Mouse (Mus musculus) stomach, embryonic 16.5 days (tissue): ENCODE results near the gene Znrf3. TPM values are rescaled to one million over a fixed set of nuclear protein-coding genes. Genes with fewer than 3 reads are reported as not detected.
"Not testable (repeated sequence)": the region's sequence is repeated elsewhere in the genome, so short reads cannot be mapped to it uniquely, and the experiment has no call there.

Source experiments
- ATAC-seq: fragments of 200-750 bp; cut with Nextera tagmentation; 2 replicates; pipeline ENCODE4 v1.8.0; 2017; ENCODE audit warnings: moderate number of reproducible peaks, moderate TSS enrichment; ENCODE audit not compliant: insufficient read depth, low FRiP score
- H3K27ac ChIP-seq: fragments of 300-500 bp; sonication (generic); 2 replicates; pipeline ENCODE4 v1.5.1; 2014; ENCODE audit warnings: low read length
- H3K27me3 ChIP-seq: fragments of 300-500 bp; sonication (generic); 2 replicates; pipeline ENCODE4 v1.6.1; 2014; ENCODE audit warnings: low read length, control low read depth, mixed read lengths; ENCODE audit not compliant: control insufficient read depth, insufficient read depth
- H3K36me3 ChIP-seq: fragments of 300-500 bp; sonication (generic); 2 replicates; pipeline ENCODE4 v1.6.1; 2014; ENCODE audit warnings: low read length; ENCODE audit not compliant: control insufficient read depth, insufficient read depth
- H3K4me1 ChIP-seq: fragments of 300-500 bp; sonication (generic); 2 replicates; pipeline ENCODE4 v1.6.1; 2014; ENCODE audit warnings: low read length, control low read depth, mixed read lengths; ENCODE audit not compliant: control insufficient read depth, insufficient read depth
- H3K4me2 ChIP-seq: fragments of 300-500 bp; sonication (generic); 2 replicates; pipeline ENCODE4 v1.6.1; 2014; ENCODE audit warnings: low read depth, low read length, mixed read lengths
- H3K4me3 ChIP-seq: fragments of 300-500 bp; sonication (generic); replicated peaks from 2 replicates; pipeline ENCODE4 v1.5.1; 2014; ENCODE audit warnings: mild to moderate bottlenecking, low read length
- H3K9ac ChIP-seq: fragments of 300-500 bp; sonication (generic); 2 replicates; pipeline ENCODE4 v1.6.1; 2014; ENCODE audit warnings: low read length
- H3K9me3 ChIP-seq: fragments of 300-500 bp; sonication (generic); replicated peaks from 2 replicates; pipeline ENCODE4 v1.6.1; 2016; ENCODE audit warnings: low read length, control low read depth; ENCODE audit not compliant: control insufficient read depth
- WGBS: fragments of 180-500 bp; shearing (Covaris S2); extraction: QIAGEN DNeasy Blood & Tissue Kit; methylation state at CpG from one replicate; pipeline ENCODE4 v1.1.7; 2014; 5-methylcytosine and 5-hydroxymethylcytosine counted together
- polyA plus RNA-seq: library from polyadenylated mRNA; unstranded; fragments of >200 nt; fragmentation: Nextera tagmentation; extraction: Ambion mirVana; gene quantifications from 2 replicates; pipeline ENCODE4 v1.2.1, GENCODE M21; 2015

Znrf3 gene
- polyA plus RNA-seq, 1 experiment from 2014 or later: 13.3 TPM

DNA sequence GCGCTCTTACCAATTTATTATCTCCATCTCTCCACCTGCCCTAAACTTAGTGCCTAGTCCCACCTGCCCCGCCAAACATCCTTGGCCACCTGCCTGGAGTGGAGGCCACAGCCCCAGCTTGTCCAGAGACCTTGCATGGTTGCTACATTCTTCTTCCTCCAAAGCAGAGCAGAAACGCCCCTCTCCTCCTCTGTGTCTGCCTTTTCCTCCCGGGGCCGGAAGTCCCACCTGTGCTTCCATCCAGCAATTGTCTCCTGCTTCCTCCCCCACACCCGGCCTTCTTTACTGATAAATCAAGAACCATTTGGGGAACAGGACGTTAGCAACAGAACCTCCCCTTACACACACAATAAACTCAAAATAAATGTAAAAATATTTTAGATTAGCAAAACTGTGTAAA is 33.5 kb upstream of the Znrf3 start:
- no peak overlapping the region for H3K27ac ChIP-seq
- 75% methylated on average over 7 of the region's 7 CpGs for WGBS
- no peaks in the 10 kb centered on the region for H3K36me3 ChIP-seq
- no peak overlapping the region for H3K4me2 ChIP-seq
- H3K9ac ChIP-seq: no peak overlapping the region
- ATAC-seq: no peak
- H3K27me3 ChIP-seq: no peaks in the 10 kb centered on the region
- no peaks in the 10 kb centered on the region for H3K4me1 ChIP-seq
- H3K4me3 ChIP-seq: no peak overlapping the region
- H3K9me3 ChIP-seq: no peaks in the 10 kb centered on the region

DNA sequence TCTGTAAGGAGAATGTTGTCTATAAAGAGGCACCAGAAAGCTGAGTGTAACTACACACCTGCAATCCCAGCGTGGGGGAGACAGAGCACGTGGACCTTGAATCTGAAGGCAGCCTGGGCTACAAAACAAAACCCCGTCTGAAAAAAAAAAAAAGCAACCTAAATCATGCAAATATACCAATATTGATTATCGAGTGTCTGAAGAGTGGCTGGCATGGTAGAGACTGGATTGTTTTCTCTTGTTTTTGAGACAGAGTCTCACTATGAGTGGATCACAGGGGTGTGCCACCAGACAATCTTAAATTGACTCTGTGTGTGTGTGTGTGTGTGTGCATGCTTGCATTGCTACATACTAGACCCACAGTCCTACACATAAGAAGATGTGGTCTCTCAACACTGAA is 32.2 kb upstream of the Znrf3 start:
- WGBS: 77% methylated on average over 4 of the region's 4 CpGs
- ATAC-seq: no peak
- H3K9ac ChIP-seq: no peak overlapping the region

DNA sequence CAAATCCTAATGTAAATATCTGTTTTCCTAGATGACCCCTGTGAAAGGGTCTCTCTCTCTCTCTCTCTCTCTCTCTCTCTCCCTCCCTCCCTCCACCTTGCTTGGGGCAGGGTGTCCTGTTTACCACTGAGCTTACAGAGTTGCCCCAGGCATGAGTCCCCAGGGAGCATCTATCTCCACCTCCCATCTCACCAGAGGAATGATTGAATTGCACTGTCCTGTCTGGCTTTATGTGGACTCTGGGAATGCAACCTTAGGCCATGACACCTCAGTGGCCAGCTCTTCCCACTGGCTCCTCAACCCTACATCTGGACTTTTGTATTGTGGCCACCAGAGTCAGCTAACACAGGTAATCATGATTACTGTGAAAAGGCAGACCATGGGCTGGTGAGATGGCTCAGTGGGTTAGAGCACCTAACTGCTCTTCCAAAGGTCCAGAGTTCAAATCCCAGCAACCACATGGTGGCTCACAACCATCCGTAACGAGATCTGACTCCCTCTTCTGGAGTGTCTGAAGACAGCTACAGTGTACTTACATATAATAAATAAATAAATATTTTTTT is 31.0 kb upstream of the Znrf3 start:
- H3K4me2 ChIP-seq, H3K27me3 ChIP-seq, H3K27ac ChIP-seq, H3K9ac ChIP-seq, ATAC-seq, H3K4me1 ChIP-seq, H3K4me3 ChIP-seq, H3K36me3 ChIP-seq, H3K9me3 ChIP-seq: not testable (repeated sequence)
- WGBS: no CpG with 5 or more reads among the region's 2 CpGs

More for the DNA sequence above, 32.2 kb upstream of the Znrf3 start:
- no peaks in the 10 kb centered on the region for H3K9me3 ChIP-seq
- no peak overlapping the region for H3K4me2 ChIP-seq
- H3K27ac ChIP-seq: no peak overlapping the region
- H3K4me1 ChIP-seq: no peaks in the 10 kb centered on the region
- H3K4me3 ChIP-seq: no peak overlapping the region
- H3K36me3 ChIP-seq: no peaks in the 10 kb centered on the region
- H3K27me3 ChIP-seq: no peaks in the 10 kb centered on the region

GRCm38 (mm10) chr11:5474130-5474529 is 29.5 kb upstream of the Znrf3 start:
- Histone ChIP-seq H3K36me3 (no peaks in the 10 kb centered on the region), H3K27me3 (no peaks in the 10 kb centered on the region), H3K4me2 (no peak overlapping the region), H3K9ac (no peak overlapping the region), H3K4me1 (no peaks in the 10 kb centered on the region), H3K9me3 (no peaks in the 10 kb centered on the region), H3K27ac (no peak overlapping the region), H3K4me3 (no peak overlapping the region)
- no peak for ATAC-seq
- WGBS: 14% methylated on average over 5 of the region's 5 CpGs

- no peak overlapping the region for H3K27ac ChIP-seq
- H3K27me3 ChIP-seq: no peaks in the 10 kb centered on the region
- no peaks in the 10 kb centered on the region for H3K4me1 ChIP-seq
- H3K36me3 ChIP-seq: no peaks in the 10 kb centered on the region
- no peak overlapping the region for H3K4me2 ChIP-seq
- no peaks in the 10 kb centered on the region for H3K9me3 ChIP-seq
- no peak for ATAC-seq
- 45% methylated on average over 3 of the region's 3 CpGs for WGBS
- no peak overlapping the region for H3K9ac ChIP-seq
- no peak overlapping the region for H3K4me3 ChIP-seq
Observed at GRCm38 (mm10) chr11:5470055-5470454, 25.4 kb upstream of the Znrf3 start.

DNA sequence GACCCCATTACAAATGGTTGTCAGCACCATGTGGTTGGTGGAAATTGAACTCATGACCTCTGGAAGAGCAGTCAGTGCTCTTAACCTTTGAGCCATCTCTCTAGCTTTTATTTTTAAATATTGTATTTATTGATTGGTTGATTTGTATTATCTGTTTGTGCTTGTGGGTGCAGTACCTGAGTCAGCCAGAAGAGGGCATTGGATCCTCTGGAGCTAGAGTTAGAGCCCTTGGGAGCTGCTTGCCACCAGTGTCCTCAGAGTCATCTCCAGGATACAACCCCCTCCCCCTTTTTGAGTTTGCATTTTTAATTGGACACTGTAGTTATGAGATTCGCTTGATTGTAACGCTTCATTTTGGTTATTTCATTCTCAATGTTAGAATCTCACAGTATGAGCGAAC is 24.4 kb upstream of the Znrf3 start:
- H3K27me3 ChIP-seq: no peaks in the 10 kb centered on the region
- no peak overlapping the region for H3K27ac ChIP-seq
- no peak for ATAC-seq
- no peaks in the 10 kb centered on the region for H3K4me1 ChIP-seq
- H3K9ac ChIP-seq: no peak overlapping the region
- no peaks in the 10 kb centered on the region for H3K36me3 ChIP-seq
- H3K4me2 ChIP-seq: no peak overlapping the region
- H3K9me3 ChIP-seq: no peaks in the 10 kb centered on the region
- 88% methylated on average over 3 of the region's 3 CpGs for WGBS
- H3K4me3 ChIP-seq: no peak overlapping the region

- Histone ChIP-seq H3K36me3 (no peaks in the 10 kb centered on the region), H3K9ac (no peak overlapping the region), H3K4me3 (no peak overlapping the region), H3K4me1 (no peaks in the 10 kb centered on the region), H3K27me3 (no peaks in the 10 kb centered on the region), H3K4me2 (no peak overlapping the region), H3K27ac (no peak overlapping the region), H3K9me3 (no peaks in the 10 kb centered on the region)
- no peak for ATAC-seq
- WGBS: 50% methylated on average over 2 of the region's 2 CpGs
Observed at GRCm38 (mm10) chr11:5468471-5468870, 23.8 kb upstream of the Znrf3 start.

DNA sequence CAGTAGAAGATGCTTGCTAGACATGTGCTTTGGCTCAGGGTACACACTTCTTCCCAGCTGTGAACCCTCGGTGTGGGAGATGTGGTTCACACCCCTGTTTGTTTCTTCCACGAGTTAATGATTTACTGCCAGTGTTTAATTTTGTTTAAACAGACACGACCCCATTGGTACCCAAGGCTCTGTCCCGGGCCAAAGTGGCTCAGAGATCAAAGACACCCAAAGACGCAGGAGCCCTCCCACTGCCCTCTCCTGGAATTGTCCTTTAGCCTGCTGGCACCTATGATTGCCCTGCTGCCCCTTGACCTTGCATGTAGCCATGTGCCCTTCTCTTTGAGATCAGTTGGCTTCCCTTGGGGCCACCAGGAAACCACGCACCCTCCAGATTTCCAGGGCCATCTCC is 7.3 kb upstream of the Znrf3 start:
- Histone ChIP-seq H3K27ac (no peak overlapping the region), H3K9me3 (no peaks in the 10 kb centered on the region), H3K4me3 (no peak overlapping the region), H3K36me3 (no peaks in the 10 kb centered on the region), H3K9ac (no peak overlapping the region), H3K4me2 (no peak overlapping the region), H3K4me1 (no peaks in the 10 kb centered on the region), H3K27me3 (no peaks in the 10 kb centered on the region)
- WGBS: 27% methylated on average over 6 of the region's 6 CpGs
- ATAC-seq: no peak; the same call in 1 of the 2 replicates

DNA sequence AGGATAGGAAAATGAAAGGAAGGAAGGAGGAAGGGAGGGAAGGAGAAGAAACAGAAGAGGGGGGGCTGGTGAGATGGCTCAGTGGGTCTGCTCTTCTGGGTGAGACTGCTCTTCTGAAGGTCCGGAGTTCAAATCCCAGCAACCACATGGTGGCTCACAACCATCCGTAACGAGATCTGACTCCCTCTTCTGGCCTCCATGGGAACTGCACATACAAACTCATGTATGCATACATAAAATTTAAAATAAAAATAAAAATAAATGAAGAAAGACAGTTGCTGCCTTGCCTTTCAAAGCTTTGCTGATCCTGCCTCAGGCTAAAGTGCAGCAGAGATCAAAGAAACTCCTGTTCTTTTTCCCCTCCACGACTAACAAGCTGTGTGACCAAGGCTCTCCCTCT is 6.7 kb upstream of the Znrf3 start:
- H3K36me3 ChIP-seq: no peaks in the 10 kb centered on the region
- 62% methylated on average over 4 of the region's 4 CpGs for WGBS
- no peak overlapping the region for H3K9ac ChIP-seq
- no peaks in the 10 kb centered on the region for H3K4me1 ChIP-seq
- H3K9me3 ChIP-seq: no peaks in the 10 kb centered on the region
- no peak for ATAC-seq
- no peak overlapping the region for H3K27ac ChIP-seq
- H3K4me3 ChIP-seq: no peak overlapping the region
- H3K4me2 ChIP-seq: no peak overlapping the region
- H3K27me3 ChIP-seq: no peaks in the 10 kb centered on the region

- H3K4me2 ChIP-seq: no peak overlapping the region
- peaks cover 1% of the 10 kb centered on the region; the same call in 1 of the 2 replicates for H3K4me1 ChIP-seq
- ATAC-seq: no peak
- H3K27ac ChIP-seq: no peak overlapping the region
- no peaks in the 10 kb centered on the region for H3K27me3 ChIP-seq
- no peaks in the 10 kb centered on the region for H3K9me3 ChIP-seq
- 80% methylated on average over 4 of the region's 4 CpGs for WGBS
- no peak overlapping the region for H3K9ac ChIP-seq
- no peaks in the 10 kb centered on the region for H3K36me3 ChIP-seq
- H3K4me3 ChIP-seq: no peak overlapping the region
Observed at GRCm38 (mm10) chr11:5450701-5451100, 6.1 kb upstream of the Znrf3 start.
